Mouse (Mus musculus) liver, embryonic 11.5 days (tissue): ENCODE measurements around the gene Adamts7. TPM values are rescaled to one million over a fixed set of nuclear protein-coding genes. Genes with fewer than 3 reads are reported as not detected.

Source experiments
- ATAC-seq: fragments of 200-750 bp; cut with Nextera tagmentation; replicated peaks from 2 replicates; pipeline ENCODE4 v1.8.0; 2017; ENCODE audit warnings: moderate number of reproducible peaks, mild to moderate bottlenecking, moderate TSS enrichment, moderate library complexity; ENCODE audit not compliant: low FRiP score
- DNase-seq: peaks from one replicate; pipeline ENCODE4 v3.0.0-alpha.2; 2017; ENCODE audit warnings: low spot score
- H3K27ac ChIP-seq: fragments of 300-500 bp; sonication (generic); 2 replicates; pipeline ENCODE4 v1.5.1; 2014; ENCODE audit warnings: mild to moderate bottlenecking, low read depth, low read length, control low read depth
- H3K27me3 ChIP-seq: fragments of 300-500 bp; sonication (generic); replicated peaks from 2 replicates; pipeline ENCODE4 v1.6.1; 2014; ENCODE audit warnings: low read length, mixed read lengths; ENCODE audit not compliant: control insufficient read depth, insufficient read depth
- H3K36me3 ChIP-seq: fragments of 300-500 bp; sonication (generic); 2 replicates; pipeline ENCODE4 v1.6.1; 2014; ENCODE audit warnings: mild to moderate bottlenecking, low read length, moderate library complexity, mixed read lengths; ENCODE audit not compliant: control insufficient read depth, insufficient read depth
- H3K4me1 ChIP-seq: fragments of 300-500 bp; sonication (generic); replicated peaks from 2 replicates; pipeline ENCODE4 v1.6.1; 2014; ENCODE audit warnings: low read length, mixed read lengths; ENCODE audit not compliant: control insufficient read depth, insufficient read depth
- H3K4me2 ChIP-seq: fragments of 300-500 bp; sonication (generic); 2 replicates; pipeline ENCODE4 v1.6.1; 2014; ENCODE audit warnings: mild to moderate bottlenecking, control low read depth, moderate library complexity
- H3K4me3 ChIP-seq: fragments of 300-500 bp; sonication (generic); 2 replicates; pipeline ENCODE4 v1.5.1; 2014; ENCODE audit warnings: low read depth, low read length, control low read depth
- H3K9ac ChIP-seq: fragments of 300-500 bp; sonication (generic); 2 replicates; pipeline ENCODE4 v1.6.1; 2014; ENCODE audit warnings: low read depth, low read length, control low read depth
- H3K9me3 ChIP-seq: fragments of 300-500 bp; sonication (generic); 2 replicates; pipeline ENCODE4 v1.6.1; 2016; ENCODE audit warnings: low read length, inconsistent platforms, mixed read lengths; ENCODE audit not compliant: control insufficient read depth
- WGBS: fragments of 180-500 bp; shearing (Covaris S2); extraction: QIAGEN DNeasy Blood & Tissue Kit; methylation state at CpG from one replicate; pipeline ENCODE4 v1.1.7; 2014; 5-methylcytosine and 5-hydroxymethylcytosine counted together
- polyA plus RNA-seq: library from polyadenylated mRNA; unstranded; fragments of >200 nt; fragmentation: Nextera tagmentation; extraction: Ambion mirVana; gene quantifications from 2 replicates; pipeline ENCODE4 v1.2.1, GENCODE M21; 2014

Gene Adamts7
- polyA plus RNA-seq, 1 experiment from 2014 or later: 3.2 TPM

- 79% methylated on average over 18 of the region's 18 CpGs for WGBS
- Histone ChIP-seq H3K9me3 (no peaks in the 10 kb centered on the region), H3K27me3 (no peaks in the 10 kb centered on the region), H3K9ac (no peak overlapping the region), H3K4me2 (no peak overlapping the region), H3K36me3 (no peaks in the 10 kb centered on the region), H3K27ac (no peak overlapping the region), H3K4me1 (no peaks in the 10 kb centered on the region), H3K4me3 (no peak overlapping the region)
- DNase-seq (no peak), ATAC-seq (no peak)
Observed at GRCm38 (mm10) chr9:90182636-90183421, 20.0 kb downstream of the Adamts7 start.

- no peak overlapping the region for H3K27ac ChIP-seq
- no peaks in the 10 kb centered on the region for H3K36me3 ChIP-seq
- WGBS: 69% methylated on average over 3 of the region's 3 CpGs
- H3K27me3 ChIP-seq: no peaks in the 10 kb centered on the region
- H3K9me3 ChIP-seq: no peaks in the 10 kb centered on the region
- DNase-seq (no peak), ATAC-seq (no peak)
- no peak overlapping the region for H3K4me3 ChIP-seq
- H3K4me2 ChIP-seq: no peak overlapping the region
- H3K9ac ChIP-seq: no peak overlapping the region
- no peaks in the 10 kb centered on the region for H3K4me1 ChIP-seq
Observed at GRCm38 (mm10) chr9:90183550-90183949, 20.7 kb downstream of the Adamts7 start.

DNA sequence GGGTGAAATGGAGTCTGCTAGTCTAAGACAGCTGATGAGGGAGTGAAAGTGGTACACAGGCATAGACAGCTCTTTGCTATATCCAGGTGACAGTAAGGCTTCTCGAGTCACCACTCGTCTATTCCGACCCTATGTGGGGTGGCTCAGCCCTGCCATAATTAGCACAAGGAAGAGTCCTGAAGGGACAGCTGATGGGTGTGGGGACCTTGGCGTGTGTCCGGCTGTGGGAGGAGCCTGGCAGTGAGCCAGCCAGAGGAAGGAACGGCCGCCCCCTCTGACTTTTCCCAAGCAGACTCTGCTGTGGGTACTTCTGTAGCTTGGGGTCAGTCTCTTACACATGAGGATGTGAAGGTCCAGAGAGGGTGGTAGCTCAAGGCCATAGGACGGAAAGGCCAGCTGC lies 21.2 kb downstream of the Adamts7 start:
- 65% methylated on average over 8 of the region's 8 CpGs for WGBS
- H3K4me3 ChIP-seq: no peak overlapping the region
- H3K4me1 ChIP-seq: no peaks in the 10 kb centered on the region
- no peak overlapping the region for H3K9ac ChIP-seq
- no peaks in the 10 kb centered on the region for H3K36me3 ChIP-seq
- no peaks in the 10 kb centered on the region for H3K9me3 ChIP-seq
- no peak overlapping the region for H3K27ac ChIP-seq
- H3K27me3 ChIP-seq: no peaks in the 10 kb centered on the region
- no peak overlapping the region for H3K4me2 ChIP-seq
- peak; percentile 30 for ATAC-seq
- no peak for DNase-seq

DNA sequence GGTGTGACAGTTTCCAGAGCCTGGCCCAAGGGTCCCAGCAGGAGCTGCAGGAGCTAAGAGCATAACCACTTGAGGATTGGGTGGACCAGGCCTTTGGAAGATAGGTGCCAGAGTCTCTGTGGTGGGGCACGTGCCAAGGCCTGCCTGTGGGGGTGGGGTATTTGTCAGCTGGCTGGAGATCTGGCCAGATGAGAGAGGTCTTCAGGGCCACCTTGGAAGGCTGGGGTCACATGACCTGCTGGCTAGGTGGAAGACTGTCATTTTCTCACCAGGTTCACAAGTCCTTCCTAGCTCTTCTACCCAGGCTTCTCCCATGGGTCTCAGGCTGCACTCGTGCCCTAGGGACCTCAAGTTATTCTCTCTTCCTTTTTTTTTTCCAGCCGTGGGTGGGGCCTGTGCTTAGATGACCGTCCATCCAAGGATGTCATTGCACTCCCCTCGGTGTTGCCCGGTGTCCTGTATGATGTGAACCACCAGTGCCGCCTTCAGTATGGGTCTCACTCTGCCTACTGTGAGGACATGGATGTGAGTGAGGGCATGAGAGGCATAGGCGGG lies 22.6 kb downstream of the Adamts7 start:
- H3K27me3 ChIP-seq: no peaks in the 10 kb centered on the region
- no peak overlapping the region for H3K9ac ChIP-seq
- no peak for DNase-seq
- no peaks in the 10 kb centered on the region; the same call in 1 of the 2 replicates for H3K36me3 ChIP-seq
- no peak overlapping the region for H3K27ac ChIP-seq
- no peak overlapping the region for H3K4me3 ChIP-seq
- no peak overlapping the region for H3K4me2 ChIP-seq
- H3K9me3 ChIP-seq: no peaks in the 10 kb centered on the region
- ATAC-seq: no peak
- no peaks in the 10 kb centered on the region for H3K4me1 ChIP-seq
- 77% methylated on average over 8 of the region's 8 CpGs for WGBS

GRCm38 (mm10) chr9:90188893-90189292 lies 26.0 kb downstream of the Adamts7 start:
- H3K9me3 ChIP-seq: no peaks in the 10 kb centered on the region
- no peak overlapping the region for H3K4me2 ChIP-seq
- 91% methylated on average over 4 of the region's 4 CpGs for WGBS
- ATAC-seq: no peak
- no peaks in the 10 kb centered on the region; the same call in 1 of the 2 replicates for H3K36me3 ChIP-seq
- no peaks in the 10 kb centered on the region for H3K27me3 ChIP-seq
- H3K4me3 ChIP-seq: no peak overlapping the region
- H3K27ac ChIP-seq: no peak overlapping the region
- no peak for DNase-seq
- no peaks in the 10 kb centered on the region for H3K4me1 ChIP-seq
- H3K9ac ChIP-seq: no peak overlapping the region

DNA sequence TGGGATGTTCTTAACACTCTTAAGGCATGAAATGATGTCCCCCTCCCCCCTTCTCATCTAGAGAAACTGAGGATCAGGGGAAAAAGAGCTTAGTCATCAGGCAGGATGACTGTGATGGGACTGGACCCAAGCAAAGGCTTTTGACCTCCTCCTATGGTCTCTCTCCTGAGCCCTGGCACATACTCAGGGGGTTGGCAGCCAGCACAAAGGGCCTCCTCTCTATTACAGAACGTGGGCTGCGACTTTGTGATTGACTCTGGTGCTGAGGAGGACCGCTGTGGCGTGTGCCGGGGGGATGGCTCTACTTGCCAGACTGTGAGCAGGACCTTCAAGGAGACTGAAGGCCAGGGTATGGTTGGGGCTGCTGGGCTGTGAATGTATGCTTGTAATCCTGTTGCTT lies 26.5 kb downstream of the Adamts7 start:
- 77% methylated on average over 5 of the region's 5 CpGs for WGBS
- Histone ChIP-seq H3K36me3 (no peaks in the 10 kb centered on the region; the same call in 1 of the 2 replicates), H3K4me2 (no peak overlapping the region), H3K4me3 (no peak overlapping the region), H3K27me3 (no peaks in the 10 kb centered on the region), H3K27ac (no peak overlapping the region), H3K9me3 (no peaks in the 10 kb centered on the region), H3K4me1 (no peaks in the 10 kb centered on the region), H3K9ac (no peak overlapping the region)
- DNase-seq (no peak), ATAC-seq (no peak)

GRCm38 (mm10) chr9:90195000-90195399 lies 32.1 kb downstream of the Adamts7 start:
- H3K4me2 ChIP-seq: no peak overlapping the region
- no peak overlapping the region for H3K4me3 ChIP-seq
- DNase-seq: no peak
- H3K9ac ChIP-seq: no peak overlapping the region
- H3K27ac ChIP-seq: no peak overlapping the region
- H3K4me1 ChIP-seq: no peaks in the 10 kb centered on the region
- ATAC-seq: no peak
- no peaks in the 10 kb centered on the region; the same call in 1 of the 2 replicates for H3K36me3 ChIP-seq
- WGBS: 61% methylated on average over 10 of the region's 10 CpGs
- no peaks in the 10 kb centered on the region for H3K9me3 ChIP-seq
- no peaks in the 10 kb centered on the region for H3K27me3 ChIP-seq

- Histone ChIP-seq H3K9me3 (no peaks in the 10 kb centered on the region), H3K36me3 (no peaks in the 10 kb centered on the region), H3K4me1 (no peaks in the 10 kb centered on the region), H3K27me3 (no peaks in the 10 kb centered on the region), H3K9ac (no peak overlapping the region), H3K4me2 (no peak overlapping the region), H3K27ac (no peak overlapping the region), H3K4me3 (no peak overlapping the region)
- WGBS: 82% methylated on average over 7 of the region's 7 CpGs
- ATAC-seq (no peak), DNase-seq (no peak)
Observed at GRCm38 (mm10) chr9:90196262-90196661, 33.4 kb downstream of the Adamts7 start.

DNA sequence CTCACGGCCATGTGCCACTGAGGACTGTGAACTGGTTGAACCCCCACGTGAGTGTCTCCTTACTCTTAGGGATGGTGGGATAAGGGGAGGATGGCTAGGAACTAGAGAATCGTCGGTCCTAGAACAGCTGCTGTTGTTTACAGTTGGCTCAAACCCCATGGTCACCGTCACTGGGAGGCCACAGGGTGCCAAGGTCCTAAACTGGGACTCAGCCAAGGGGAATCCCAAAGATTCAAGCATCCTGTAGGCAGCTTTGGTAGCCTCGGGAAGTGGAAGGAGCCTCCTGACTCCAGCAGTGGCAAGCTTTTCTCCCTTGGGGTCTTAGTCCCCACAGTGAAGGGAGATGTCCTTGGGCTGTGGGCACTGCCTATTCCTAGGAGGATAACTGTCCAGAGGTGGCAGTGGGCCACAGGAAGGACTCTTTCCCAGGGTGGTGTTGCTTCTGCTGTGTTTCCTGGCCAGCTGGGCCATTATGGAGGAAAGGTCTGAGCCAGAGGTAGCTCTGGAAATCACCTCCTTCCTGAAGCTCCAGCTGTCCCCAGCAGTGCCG lies 34.3 kb downstream of the Adamts7 start:
- 73% methylated on average over 7 of the region's 7 CpGs for WGBS
- no peak overlapping the region for H3K4me2 ChIP-seq
- H3K9ac ChIP-seq: no peak overlapping the region
- no peaks in the 10 kb centered on the region for H3K9me3 ChIP-seq
- H3K4me3 ChIP-seq: no peak overlapping the region
- no peaks in the 10 kb centered on the region for H3K36me3 ChIP-seq
- no peaks in the 10 kb centered on the region for H3K4me1 ChIP-seq
- DNase-seq: no peak
- no peaks in the 10 kb centered on the region for H3K27me3 ChIP-seq
- H3K27ac ChIP-seq: no peak overlapping the region
- ATAC-seq: no peak
